Mouse (Mus musculus) layer of hippocampus, postnatal 25 days (tissue): Measurements from ENCODE around the gene Tex13b. TPM values are rescaled to one million over a fixed set of nuclear protein-coding genes. Genes with fewer than 3 reads are reported as not detected.
"Not testable (repeated sequence)": the region's sequence is repeated elsewhere in the genome, so short reads cannot be mapped to it uniquely, and the experiment has no call there.

ENCODE experiments used
- DNase-seq, 2 experiments: peaks; one replicate each; pipeline ENCODE4 v3.0.0; 2022; ENCODE audit warnings: mixed read lengths in 2 of 2, low spot score in 1 of 2; ENCODE audit errors: extremely low spot score in 1 of 2
- total RNA-seq, 2 experiments: library from RNA; stranded (reverse); gene quantifications; 2 replicates each; pipeline ENCODE4 v1.2.3; 2021

Tex13b gene
- not detected for total RNA-seq

GRCm38 (mm10) chrX:140813312-140814006 is at the start of gene Tex13b:
Tex13b (minus strand) TSS chrX:140813433.
- no peak for DNase-seq

GRCm38 (mm10) chrX:140862760-140863159 is 49.5 kb upstream of the Tex13b start:
- no peak for DNase-seq

- DNase-seq = no peak
Measured at GRCm38 (mm10) chrX:140857445-140857844, 44.2 kb upstream of the Tex13b start.

- DNase-seq = not testable (repeated sequence)
Measured at GRCm38 (mm10) chrX:140857040-140857439, 43.8 kb upstream of the Tex13b start.

- no peak for DNase-seq
Measured at GRCm38 (mm10) chrX:140854561-140854960, 41.3 kb upstream of the Tex13b start.

GRCm38 (mm10) chrX:140845401-140845800 is 32.2 kb upstream of the Tex13b start:
- not testable (repeated sequence) for DNase-seq

- DNase-seq = no peak
Measured at GRCm38 (mm10) chrX:140839887-140840286, 26.7 kb upstream of the Tex13b start.

GRCm38 (mm10) chrX:140838077-140838476 is 24.8 kb upstream of the Tex13b start:
- DNase-seq = no peak

- DNase-seq = no peak
Measured at GRCm38 (mm10) chrX:140831706-140832105, 18.5 kb upstream of the Tex13b start.

GRCm38 (mm10) chrX:140822295-140822694 is 9.1 kb upstream of the Tex13b start:
- DNase-seq = no peak

GRCm38 (mm10) chrX:140805340-140805739 is 7.9 kb downstream of the Tex13b start:
- DNase-seq = no peak

GRCm38 (mm10) chrX:140769794-140770193 is 43.4 kb downstream of the Tex13b start:
- no peak for DNase-seq

Other genes starting within 250 kb of the Tex13b start
- 100 to 1,000 TPM in 1 of 2 experiments, 10 to 100 TPM in 1; 63.2 to 137 TPM for gene Tsc22d3, start 212.8 kb downstream of the Tex13b start, total RNA-seq
- gene Mid2, start 148.8 kb downstream of the Tex13b start, total RNA-seq = 10 to 100 TPM; 19.7 to 20.1 TPM
- gene Vsig1, start 94.2 kb upstream of the Tex13b start, total RNA-seq = not detected
- 10 to 100 TPM; 19.0 to 19.3 TPM for gene Psmd10, start 143.3 kb upstream of the Tex13b start, total RNA-seq
- 1 to 10 TPM; 6.6 to 9.6 TPM for gene Atg4a, start 143.5 kb upstream of the Tex13b start, total RNA-seq